Mouse (Mus musculus): ENCODE measurements around the gene Thrb. TPM values are rescaled to one million over a fixed set of nuclear protein-coding genes. Genes with fewer than 3 reads are reported as not detected.

The Thrb gene
- polyA plus RNA-seq, 1 experiment: not detected

DNA sequence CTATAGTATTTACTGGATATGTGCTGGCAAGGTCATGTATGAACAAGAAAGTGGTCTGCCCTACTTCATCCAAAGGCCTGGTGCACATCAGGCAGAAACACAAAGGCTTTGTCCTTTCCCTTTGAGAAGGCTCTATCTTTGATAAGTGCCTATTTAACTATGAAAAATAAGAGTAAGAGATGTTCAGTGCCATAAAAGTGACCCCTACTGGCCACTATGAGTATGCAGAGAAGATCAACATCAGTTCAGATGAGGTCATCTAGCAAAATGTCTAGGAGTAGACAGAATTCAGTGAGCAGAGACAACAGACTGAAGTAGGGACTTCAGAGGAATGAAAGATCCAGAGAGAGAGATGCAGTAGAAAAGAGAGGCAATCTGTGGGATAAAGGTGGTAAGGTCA, 362.3 kb downstream of the Thrb start:
- H3K9me3 ChIP-seq: no peaks in the 10 kb centered on the region
- TF ChIP-seq FLI1 (IDR thresholded peaks at IDR 0.05; ENCODE audit: low read length) (no peak), GATA1 (IDR thresholded peaks at IDR 0.05; ENCODE audit: borderline replicate concordance, low read length) (no peak)
- no peak overlapping the region for H3K4me3 ChIP-seq (replicated peaks)
- H3K27me3 ChIP-seq (replicated peaks): peaks cover 4% of the 10 kb centered on the region
- no peaks in the 10 kb centered on the region for H3K36me3 ChIP-seq (replicated peaks; ENCODE audit: low read length)
- H3K4me1 ChIP-seq: peaks cover 14% of the 10 kb centered on the region

DNA sequence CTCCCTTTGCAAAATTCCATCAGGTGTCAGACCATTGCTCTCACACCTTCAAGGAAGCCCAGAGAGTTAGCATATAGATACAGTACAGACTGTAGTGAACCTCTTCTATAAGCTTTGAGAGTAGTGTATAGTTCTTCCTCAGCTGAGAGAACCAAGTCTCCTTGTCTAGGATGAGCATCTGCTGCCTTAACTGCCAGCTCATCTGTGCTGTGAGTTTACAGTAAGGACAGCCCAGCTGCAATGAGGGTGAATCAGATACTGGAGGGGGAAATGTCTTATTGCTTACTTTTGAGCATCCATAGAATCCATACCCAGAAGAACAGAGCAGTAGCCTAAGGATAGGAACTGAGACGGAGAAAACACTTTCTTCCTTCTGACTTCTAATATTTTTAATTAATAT, 367.8 kb downstream of the Thrb start:
- Histone ChIP-seq H3K4me1 (0 out of 2 replicates have a peak, but pooled peaks cover 2% of the 10 kb centered on the region), H3K9me3 (no peaks in the 10 kb centered on the region), H3K27me3 (replicated peaks) (peaks cover 3% of the 10 kb centered on the region), H3K36me3 (replicated peaks; ENCODE audit: low read length) (no peaks in the 10 kb centered on the region), H3K4me3 (replicated peaks) (no peak overlapping the region)
- TF ChIP-seq FLI1 (IDR thresholded peaks at IDR 0.05; ENCODE audit: low read length): no peak
- TF ChIP-seq GATA1 (IDR thresholded peaks at IDR 0.05; ENCODE audit: borderline replicate concordance, low read length): no peak

DNA sequence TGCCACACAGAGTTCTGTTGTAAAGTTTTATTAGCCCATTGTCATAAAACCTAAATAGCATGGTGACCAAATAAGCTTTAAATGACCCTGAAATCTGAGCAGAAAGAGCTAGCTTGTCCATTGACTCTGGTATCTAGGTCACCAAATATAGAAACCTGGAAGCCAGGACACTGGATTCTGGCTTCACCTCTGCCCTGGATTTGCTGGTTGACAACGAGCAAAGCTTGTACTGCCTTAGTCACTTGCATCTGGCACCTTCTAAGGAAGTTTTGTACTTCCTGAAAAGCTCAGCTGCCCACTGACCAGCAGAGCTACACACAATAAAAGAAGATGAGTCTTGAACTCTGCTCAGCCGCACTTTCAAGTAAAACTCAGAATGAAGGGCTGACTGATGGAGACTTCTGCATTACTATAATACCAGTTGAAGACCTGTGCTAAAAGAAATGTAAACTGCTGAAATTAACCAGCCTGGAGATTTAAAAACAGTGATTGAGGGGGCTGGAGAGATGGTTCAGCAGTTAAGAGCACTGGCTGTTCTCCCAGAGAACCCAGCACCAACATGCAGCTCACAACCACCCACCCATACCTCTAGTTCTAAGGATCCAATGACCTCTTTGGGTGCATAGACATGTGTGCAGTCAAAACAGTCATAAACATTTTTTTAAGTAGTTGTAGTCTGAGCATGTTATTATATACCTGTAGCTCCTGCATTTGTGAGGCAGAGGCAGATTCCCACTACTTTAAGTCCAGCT, 369.3 kb downstream of the Thrb start:
- Histone ChIP-seq H3K36me3 (replicated peaks; ENCODE audit: low read length) (no peaks in the 10 kb centered on the region), H3K27me3 (replicated peaks) (peaks cover 3% of the 10 kb centered on the region), H3K4me1 (0 out of 2 replicates have a peak, but pooled peaks cover 2% of the 10 kb centered on the region), H3K9me3 (no peaks in the 10 kb centered on the region), H3K4me3 (replicated peaks) (no peak overlapping the region)
- no peak for TF ChIP-seq FLI1 (IDR thresholded peaks at IDR 0.05; ENCODE audit: low read length)
- no peak for TF ChIP-seq GATA1 (IDR thresholded peaks at IDR 0.05; ENCODE audit: borderline replicate concordance, low read length)

DNA sequence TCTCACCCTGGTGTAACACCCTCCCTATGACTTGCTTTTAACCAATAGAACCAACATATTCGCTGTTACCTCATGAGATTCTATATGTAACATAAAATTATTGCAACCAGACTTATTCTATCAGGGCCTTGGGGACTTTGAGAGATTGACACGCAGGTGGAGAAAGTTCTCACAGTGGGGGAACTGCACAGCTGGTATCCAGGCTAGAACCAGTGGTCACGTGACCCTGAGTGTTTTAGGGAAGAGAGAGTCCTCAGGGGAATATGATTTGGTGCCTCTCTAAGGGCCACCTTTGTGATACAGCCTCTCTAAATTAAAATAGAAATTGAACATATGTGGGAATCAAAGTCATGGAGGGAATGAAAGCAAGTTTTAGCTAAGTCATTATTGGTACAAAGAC, 371.9 kb downstream of the Thrb start:
- peaks cover 3% of the 10 kb centered on the region for H3K27me3 ChIP-seq (replicated peaks)
- no peaks in the 10 kb centered on the region for H3K36me3 ChIP-seq (replicated peaks; ENCODE audit: low read length)
- H3K4me3 ChIP-seq (replicated peaks): no peak overlapping the region
- no peaks in the 10 kb centered on the region for H3K9me3 ChIP-seq
- 0 out of 2 replicates have a peak, but pooled peaks cover 2% of the 10 kb centered on the region for H3K4me1 ChIP-seq
- TF ChIP-seq GATA1 (IDR thresholded peaks at IDR 0.05; ENCODE audit: borderline replicate concordance, low read length): no peak
- no peak for TF ChIP-seq FLI1 (IDR thresholded peaks at IDR 0.05; ENCODE audit: low read length)

DNA sequence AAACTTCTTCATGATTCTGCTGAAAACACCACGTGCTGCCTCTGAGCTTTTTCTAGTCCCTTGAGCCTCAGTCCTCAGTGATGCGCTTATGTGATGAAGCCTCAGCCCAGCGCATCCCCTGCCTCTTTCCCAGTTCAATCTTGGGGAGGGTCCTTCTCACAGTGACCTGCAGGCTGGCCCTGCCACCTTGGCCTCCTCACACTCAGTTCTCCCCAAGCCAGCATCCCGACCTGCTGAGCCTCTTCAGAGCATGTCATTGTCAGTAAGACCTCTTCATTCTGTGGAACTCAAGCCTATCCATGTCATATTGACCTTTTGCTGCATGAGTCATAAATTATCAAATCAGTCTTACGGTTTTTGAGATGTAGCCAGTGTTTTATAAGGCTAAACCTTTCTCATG, 376.5 kb downstream of the Thrb start:
- TF ChIP-seq GATA1 (IDR thresholded peaks at IDR 0.05; ENCODE audit: borderline replicate concordance, low read length): no peak
- H3K36me3 ChIP-seq (replicated peaks; ENCODE audit: low read length): no peaks in the 10 kb centered on the region
- no peaks in the 10 kb centered on the region for H3K27me3 ChIP-seq (replicated peaks)
- 0 out of 2 replicates have a peak, but pooled peaks cover 2% of the 10 kb centered on the region for H3K4me1 ChIP-seq
- H3K4me3 ChIP-seq (replicated peaks): no peak overlapping the region
- no peaks in the 10 kb centered on the region for H3K9me3 ChIP-seq

DNA sequence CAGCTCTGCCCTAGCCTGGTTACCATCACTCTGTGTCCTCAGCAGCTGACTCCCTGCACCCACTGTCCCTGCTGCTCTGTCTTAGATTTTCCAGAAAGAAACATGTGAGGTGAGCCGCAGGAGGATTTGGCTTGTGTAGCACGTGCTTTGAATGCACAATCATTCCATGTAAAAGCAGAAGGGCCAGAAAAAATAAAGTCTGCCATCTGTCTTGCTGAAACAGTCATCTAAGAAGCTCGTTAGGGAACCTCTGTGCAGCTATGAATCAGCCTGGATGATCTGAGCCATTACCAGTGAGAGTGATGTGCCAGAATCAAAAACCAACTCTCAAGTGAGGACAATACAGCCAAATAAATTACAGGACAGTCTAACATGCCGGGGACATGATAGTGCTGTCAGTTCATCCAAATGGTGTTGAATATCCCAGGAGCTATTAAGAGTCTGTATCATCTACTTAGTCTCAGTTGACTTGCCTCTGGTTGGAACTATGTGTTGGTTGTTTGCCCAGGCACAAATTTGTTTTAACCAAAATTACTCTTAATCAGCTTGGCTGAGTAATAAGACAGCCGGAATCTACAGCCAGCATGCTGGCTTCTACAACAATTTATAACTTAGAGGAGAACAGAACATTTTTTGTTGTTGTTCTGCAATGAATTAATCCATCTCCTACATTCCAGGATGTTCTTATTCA, 402.2 kb downstream of the Thrb start:
- Histone ChIP-seq H3K27me3 (replicated peaks) (no peaks in the 10 kb centered on the region), H3K4me3 (replicated peaks) (no peak overlapping the region), H3K9me3 (peaks cover 8% of the 10 kb centered on the region; the same call in 1 of the 2 replicates), H3K4me1 (no peaks in the 10 kb centered on the region), H3K36me3 (replicated peaks; ENCODE audit: low read length) (no peaks in the 10 kb centered on the region)
- TF ChIP-seq GATA1 (IDR thresholded peaks at IDR 0.05; ENCODE audit: borderline replicate concordance, low read length) (no peak), FLI1 (IDR thresholded peaks at IDR 0.05; ENCODE audit: low read length) (no peak)
